Mouse (Mus musculus): ENCODE data around the gene Psmb4. TPM values are rescaled to one million over a fixed set of nuclear protein-coding genes. Genes with fewer than 3 reads are reported as not detected.
"Not testable (repeated sequence)": the region's sequence is repeated elsewhere in the genome, so short reads cannot be mapped to it uniquely, and the experiment has no call there.

The Psmb4 gene
- 392 and 406 TPM in 2 replicates for total RNA-seq (2014; fragmentation: Nextera tagmentation)
- 232 and 280 TPM in 2 replicates for total RNA-seq (2017)

DNA sequence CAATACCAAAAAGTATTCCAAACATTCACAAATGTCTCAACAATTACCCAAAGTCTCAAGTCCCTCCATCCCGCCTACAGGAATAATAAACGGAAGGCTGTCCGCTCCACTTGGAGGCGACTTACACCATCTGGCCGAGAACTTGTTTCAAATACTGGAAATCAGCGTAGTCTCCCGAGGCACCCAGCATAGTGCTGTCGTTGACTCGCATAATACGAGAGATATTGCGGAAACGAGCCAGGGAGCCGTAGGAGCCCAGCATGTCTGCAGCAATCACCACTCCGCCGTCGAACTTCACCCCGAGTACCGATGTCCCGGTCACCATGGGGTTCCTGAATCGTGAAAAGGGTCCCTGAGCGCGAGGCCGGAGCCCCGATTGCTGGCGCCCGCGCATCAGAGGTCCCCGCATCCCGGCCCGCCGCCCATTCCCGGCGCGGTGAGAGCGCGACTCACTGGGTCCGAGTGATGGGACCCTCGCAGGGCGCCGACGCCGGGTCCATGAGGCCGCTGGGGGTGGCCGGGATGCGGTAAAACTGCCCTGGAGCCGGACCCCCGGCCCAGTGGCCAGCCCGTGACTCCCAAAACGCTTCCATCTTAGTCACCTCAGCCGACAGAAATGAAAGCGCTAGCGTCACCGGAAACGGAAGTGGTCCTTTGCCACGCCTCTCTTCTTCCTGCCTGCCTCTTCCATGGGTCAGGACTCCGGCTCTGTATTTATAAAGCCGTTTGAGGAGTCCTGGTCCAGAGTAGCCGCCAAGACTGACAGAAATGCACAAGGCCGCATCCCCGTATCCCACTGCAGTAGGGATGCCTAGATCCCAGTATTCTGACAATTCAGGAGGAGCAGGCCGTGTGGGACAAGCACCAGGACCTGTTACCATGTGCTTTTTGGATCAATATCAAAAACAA lies at the start of gene Psmb4:
TSS of gene Psmb4 (minus strand) at position 646 of the 909 bp plus-strand sequence.
- peak; percentile 90 for ATAC-seq (replicated peaks; ENCODE audit: poor library complexity, severe bottlenecking)

DNA sequence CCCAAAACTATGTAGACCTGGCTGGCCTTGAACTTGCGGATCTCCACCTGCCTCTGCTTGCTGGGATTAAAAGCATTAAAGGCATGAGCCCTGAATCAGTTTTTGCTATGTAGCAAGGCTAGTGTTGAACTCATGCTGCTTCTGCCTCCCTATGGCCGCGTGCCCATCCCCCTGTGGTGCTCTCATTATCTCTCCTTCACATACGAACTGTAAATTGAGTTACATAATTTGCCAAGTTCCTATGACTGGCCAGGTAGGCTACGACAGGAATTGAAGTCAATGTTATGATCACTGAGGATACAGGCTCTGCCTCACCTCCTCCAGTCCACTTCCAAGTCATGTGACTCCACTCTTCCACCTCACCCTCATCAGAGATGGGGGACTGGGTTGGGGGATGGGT lies 49.4 kb upstream of the Psmb4 start:
- not testable (repeated sequence) for ATAC-seq (replicated peaks; ENCODE audit: poor library complexity, severe bottlenecking)

GRCm38 (mm10) chr3:94935332-94935731 lies 48.6 kb upstream of the Psmb4 start:
- ATAC-seq (replicated peaks; ENCODE audit: poor library complexity, severe bottlenecking): peak; percentile 33

- ATAC-seq (replicated peaks; ENCODE audit: poor library complexity, severe bottlenecking): not testable (repeated sequence)
Observed at GRCm38 (mm10) chr3:94934564-94934963, 47.8 kb upstream of the Psmb4 start.

- ATAC-seq (replicated peaks; ENCODE audit: poor library complexity, severe bottlenecking): not testable (repeated sequence)
Observed at GRCm38 (mm10) chr3:94933604-94934003, 46.8 kb upstream of the Psmb4 start.

DNA sequence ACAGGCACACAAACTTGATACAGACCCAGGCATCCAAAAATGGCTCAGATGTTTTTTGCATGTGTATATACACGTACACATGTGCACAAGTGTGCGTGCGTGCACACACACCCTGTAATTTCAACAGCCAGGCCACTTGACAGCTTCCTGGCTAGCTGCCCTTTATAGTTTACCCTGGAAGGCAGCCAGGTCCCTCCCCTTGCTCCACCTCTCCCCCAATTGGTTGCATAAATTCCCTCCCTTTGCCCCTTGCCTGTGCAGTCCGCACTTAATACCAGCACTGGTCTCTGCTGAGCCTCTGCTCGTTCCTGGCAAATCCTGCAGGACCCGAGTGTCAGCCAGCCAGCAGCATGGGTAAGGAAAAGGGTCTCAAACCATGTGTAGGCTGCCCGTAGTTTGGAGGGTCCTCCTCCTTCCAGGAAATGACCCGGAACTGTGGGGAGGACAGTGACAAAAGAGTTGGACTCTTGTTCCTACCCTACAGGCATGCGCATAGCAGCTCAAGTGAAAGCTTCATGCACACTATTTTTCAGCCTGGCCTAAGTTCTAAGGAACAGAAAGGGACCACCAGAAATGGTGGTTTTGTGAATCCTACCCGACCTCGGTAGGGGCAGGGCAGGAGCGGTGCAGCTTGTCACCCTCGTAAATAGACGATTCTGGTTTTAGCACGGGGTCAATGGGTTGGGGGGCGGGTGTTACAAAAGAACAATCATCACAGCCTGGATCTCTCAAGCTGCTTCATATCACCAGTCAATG lies 46.2 kb upstream of the Psmb4 start, which contains the start of gene Selenbp1:
TSS of gene Selenbp1 (plus strand) at position 248 of the 756 bp plus-strand sequence.
- ATAC-seq (replicated peaks; ENCODE audit: poor library complexity, severe bottlenecking): peak; percentile 84

GRCm38 (mm10) chr3:94932279-94932678 lies 45.5 kb upstream of the Psmb4 start:
- ATAC-seq (replicated peaks; ENCODE audit: poor library complexity, severe bottlenecking): not testable (repeated sequence)

DNA sequence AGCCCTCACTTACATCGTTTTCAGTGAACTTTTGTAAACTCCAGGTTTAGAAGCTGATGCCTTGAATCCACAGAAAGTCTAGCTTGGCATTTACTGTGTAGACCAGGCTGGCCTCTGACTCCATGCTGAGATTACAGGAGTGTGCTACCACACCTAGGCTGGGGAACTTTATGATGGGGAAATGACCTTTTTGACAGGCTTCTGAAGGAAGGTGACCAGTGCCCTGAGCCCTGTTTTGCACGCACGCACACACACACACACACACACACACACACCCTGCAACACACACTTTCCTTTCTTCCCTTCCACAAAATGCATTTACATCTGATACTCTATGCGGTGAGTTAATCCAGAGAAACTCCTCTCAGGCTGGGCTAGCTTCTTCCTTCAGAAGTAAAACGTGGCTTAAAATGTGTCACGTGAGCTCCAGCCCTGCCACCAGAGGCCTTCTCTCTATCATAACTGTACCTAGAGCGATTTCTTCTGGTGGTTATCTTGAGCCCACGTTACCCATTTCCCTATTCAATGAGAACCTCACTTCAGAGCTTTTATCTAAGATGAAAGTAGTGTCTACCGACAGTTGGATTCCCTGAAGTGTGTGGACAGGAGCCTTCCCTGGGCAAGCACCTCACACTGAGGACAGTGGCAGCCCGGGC lies 44.8 kb upstream of the Psmb4 start:
- not testable (repeated sequence) for ATAC-seq (replicated peaks; ENCODE audit: poor library complexity, severe bottlenecking)

DNA sequence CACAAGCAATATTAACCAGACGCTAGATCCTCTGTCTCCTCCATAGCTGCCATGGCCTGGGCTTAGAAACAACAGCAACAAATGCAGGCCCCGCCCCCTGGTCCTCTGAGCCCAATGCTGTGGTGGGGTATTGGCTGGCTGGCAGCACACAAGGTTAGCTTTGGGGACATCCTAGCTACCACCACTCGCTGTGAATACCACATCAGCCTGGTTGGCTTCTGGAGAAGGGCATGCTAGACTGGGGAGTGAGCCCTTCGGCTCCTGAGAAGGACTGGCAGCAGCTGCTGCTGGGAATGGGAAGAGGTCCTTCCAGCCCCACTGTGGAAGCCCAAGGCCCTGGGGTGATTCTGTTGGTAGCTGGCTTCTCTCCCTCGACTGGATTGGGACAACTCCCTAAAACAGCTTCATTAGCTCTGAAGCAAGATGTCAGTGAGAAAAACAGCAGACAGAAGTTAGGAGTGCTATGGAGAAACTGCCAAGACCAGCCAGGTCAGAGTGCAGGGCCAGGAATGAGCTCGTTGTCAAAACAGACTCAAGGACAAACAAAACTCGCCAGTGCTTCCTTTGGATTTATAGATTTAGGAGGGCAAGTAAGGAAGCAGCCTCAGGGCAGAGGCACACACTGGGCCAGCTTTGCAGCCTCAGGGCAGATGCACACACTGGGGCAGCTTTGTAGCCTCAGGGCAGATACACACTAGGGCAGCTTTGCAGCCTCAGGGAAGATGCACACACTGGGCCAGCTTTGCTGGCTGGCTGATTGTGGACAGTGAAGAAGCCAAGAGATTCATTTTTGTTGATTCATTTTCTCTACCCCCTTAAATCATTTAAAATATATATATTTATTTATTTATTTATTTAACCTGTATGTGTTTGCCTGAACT lies 43.9 kb upstream of the Psmb4 start:
- not testable (repeated sequence) for ATAC-seq (replicated peaks; ENCODE audit: poor library complexity, severe bottlenecking)

DNA sequence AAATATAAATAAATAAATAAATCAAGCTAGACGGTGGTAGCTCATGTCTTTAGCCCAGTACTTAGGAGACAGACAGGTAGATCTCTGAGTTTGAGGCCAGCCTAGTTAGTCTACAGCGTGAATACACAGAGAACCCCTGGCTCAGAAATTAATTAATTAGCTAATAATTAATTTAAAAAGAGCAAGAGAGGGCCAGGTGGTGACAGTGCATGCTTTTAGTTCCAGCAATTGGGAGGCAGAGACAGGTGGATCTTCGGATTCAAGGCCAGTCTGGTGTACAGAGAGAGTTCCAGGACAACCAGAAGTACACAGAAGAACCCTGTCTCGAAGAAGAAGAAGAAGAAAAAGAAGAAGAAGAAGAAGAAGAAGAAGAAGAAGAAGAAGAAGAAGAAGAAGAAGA lies 42.2 kb upstream of the Psmb4 start:
- ATAC-seq (replicated peaks; ENCODE audit: poor library complexity, severe bottlenecking): not testable (repeated sequence)

DNA sequence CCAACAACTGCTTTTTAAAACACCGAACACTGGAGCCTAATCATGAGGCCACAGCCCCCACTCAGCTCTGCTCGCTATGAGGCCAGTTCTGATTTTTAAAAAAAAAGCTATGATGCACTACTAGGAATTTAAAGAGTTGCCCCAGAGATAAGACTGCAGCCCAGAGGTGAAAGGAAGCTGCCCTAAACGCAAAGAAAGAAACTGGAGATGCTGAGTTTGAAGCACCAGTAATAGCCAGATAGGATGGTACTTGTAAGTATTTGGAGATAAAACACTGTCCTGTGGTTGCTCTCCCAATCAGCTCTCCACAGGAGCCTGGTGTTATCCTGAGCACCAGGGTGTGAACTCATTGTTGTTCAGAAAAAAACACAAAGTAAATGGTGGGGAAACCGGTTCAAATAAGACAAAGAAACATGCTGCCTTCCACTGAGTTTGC lies 39.6 kb upstream of the Psmb4 start:
- ATAC-seq (replicated peaks; ENCODE audit: poor library complexity, severe bottlenecking): not testable (repeated sequence)

GRCm38 (mm10) chr3:94924688-94925087 lies 37.9 kb upstream of the Psmb4 start:
- no peak for ATAC-seq (replicated peaks; ENCODE audit: poor library complexity, severe bottlenecking)

DNA sequence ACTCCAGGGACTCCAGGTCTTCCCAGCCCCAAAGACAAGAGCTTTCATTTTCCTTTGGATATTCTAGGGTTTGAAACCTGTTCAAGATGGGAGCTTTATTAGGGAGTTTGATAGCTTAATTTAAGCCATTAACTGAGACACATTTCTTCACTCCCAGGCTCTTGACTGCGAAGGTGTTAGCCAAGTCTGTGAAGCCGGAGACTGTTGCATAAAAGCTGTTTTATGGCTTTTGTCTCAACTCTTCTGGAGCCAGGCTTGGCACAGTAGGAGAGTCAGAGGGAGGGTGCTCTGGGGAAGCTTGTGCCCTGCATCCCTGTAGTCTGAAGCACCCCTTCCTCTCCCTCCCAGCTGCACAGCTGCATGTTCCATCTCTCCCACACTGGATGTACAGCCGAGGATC lies 35.6 kb upstream of the Psmb4 start:
- no peak for ATAC-seq (replicated peaks; ENCODE audit: poor library complexity, severe bottlenecking)

DNA sequence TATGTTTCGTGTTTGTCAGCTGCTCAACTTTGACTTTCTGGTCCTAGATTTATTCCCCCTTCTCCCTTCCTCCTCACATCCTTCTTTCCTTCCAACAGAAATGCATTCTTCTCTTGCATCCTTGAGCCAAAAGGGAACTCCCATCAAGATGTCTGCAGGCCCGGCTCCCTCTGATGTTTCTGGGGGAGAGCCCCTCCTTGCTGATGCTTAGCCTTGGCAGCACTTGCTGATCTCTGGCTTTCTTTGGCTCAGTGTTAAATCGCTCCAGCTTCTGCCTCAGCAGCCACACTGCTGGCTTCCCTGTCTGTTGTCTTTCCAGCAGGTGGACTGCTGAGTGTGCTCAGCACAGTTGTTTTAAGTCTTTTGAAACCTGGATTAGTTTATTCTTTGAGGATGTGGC lies 34.3 kb upstream of the Psmb4 start:
- ATAC-seq (replicated peaks; ENCODE audit: poor library complexity, severe bottlenecking): no peak

GRCm38 (mm10) chr3:94918845-94919244 lies 32.1 kb upstream of the Psmb4 start:
- no peak for ATAC-seq (replicated peaks; ENCODE audit: poor library complexity, severe bottlenecking)

GRCm38 (mm10) chr3:94917816-94918361 lies 31.1 kb upstream of the Psmb4 start:
- no peak for ATAC-seq (replicated peaks; ENCODE audit: poor library complexity, severe bottlenecking)

GRCm38 (mm10) chr3:94915903-94916741 lies 29.4 kb upstream of the Psmb4 start:
- peak; percentile 89 for ATAC-seq (replicated peaks; ENCODE audit: poor library complexity, severe bottlenecking)

DNA sequence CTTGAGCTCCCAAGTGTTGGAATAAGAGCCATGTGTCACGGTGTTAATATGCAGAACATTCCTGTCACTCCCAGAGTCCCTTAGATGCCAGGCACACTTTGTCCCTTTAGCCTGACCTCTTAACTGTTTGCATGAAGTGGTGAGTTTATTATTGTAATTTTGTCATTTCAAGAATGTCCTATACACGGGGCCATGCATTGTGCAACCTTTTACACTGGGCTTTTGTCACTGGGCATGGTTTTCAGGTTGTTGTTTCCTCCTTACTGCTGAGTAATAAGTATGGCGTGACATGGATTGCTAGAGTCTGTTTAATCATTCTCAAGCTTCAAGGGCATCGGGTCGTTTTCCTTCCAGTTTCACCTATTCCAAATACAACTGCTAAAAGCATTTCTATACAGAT lies 27.0 kb upstream of the Psmb4 start:
- ATAC-seq (replicated peaks; ENCODE audit: poor library complexity, severe bottlenecking): 0 out of 2 replicates have a peak, but pooled peaks have one; percentile 14
